Mouse (Mus musculus) gastrocnemius, postnatal 25 days (tissue): ENCODE data around the gene Agr2. TPM values are rescaled to one million over a fixed set of nuclear protein-coding genes. Genes with fewer than 3 reads are reported as not detected.

ENCODE experiments used
- DNase-seq: peaks from one replicate; pipeline ENCODE4 v3.0.0; 2022
- total RNA-seq, 2 experiments: library from RNA; stranded (reverse); gene quantifications; 1 replicate in 1 of 2; 2 replicates in 1 of 2; pipeline ENCODE4 v1.2.3; 2021

The Agr2 gene
- total RNA-seq, 2 experiments from 2014 or later = not detected

- DNase-seq = no peak
Measured at GRCm38 (mm10) chr12:36026126-36026525, 33.4 kb downstream of the Agr2 start.

- no peak for DNase-seq
Measured at GRCm38 (mm10) chr12:36027171-36027570, 34.5 kb downstream of the Agr2 start.

- no peak for DNase-seq
Measured at GRCm38 (mm10) chr12:36028968-36029645, 36.4 kb downstream of the Agr2 start.

GRCm38 (mm10) chr12:36029687-36030086 is 37.0 kb downstream of the Agr2 start:
- no peak for DNase-seq

- no peak for DNase-seq
Measured at GRCm38 (mm10) chr12:36030660-36031363, 38.1 kb downstream of the Agr2 start.

- DNase-seq = no peak
Measured at GRCm38 (mm10) chr12:36032419-36032818, 39.7 kb downstream of the Agr2 start.

GRCm38 (mm10) chr12:36035501-36035900 is 42.8 kb downstream of the Agr2 start:
- DNase-seq = no peak

GRCm38 (mm10) chr12:36036121-36036520 is 43.4 kb downstream of the Agr2 start:
- no peak for DNase-seq

GRCm38 (mm10) chr12:36036776-36037175 is 44.1 kb downstream of the Agr2 start:
- no peak for DNase-seq

GRCm38 (mm10) chr12:36039541-36040084 is 46.9 kb downstream of the Agr2 start:
- DNase-seq = no peak

- no peak for DNase-seq
Measured at GRCm38 (mm10) chr12:36040571-36041280, 48.0 kb downstream of the Agr2 start.

GRCm38 (mm10) chr12:36041281-36041589 is 48.5 kb downstream of the Agr2 start:
- no peak for DNase-seq

GRCm38 (mm10) chr12:36041703-36042347 is 49.1 kb downstream of the Agr2 start:
- DNase-seq = peak; percentile 55

GRCm38 (mm10) chr12:36042348-36042778 is 49.7 kb downstream of the Agr2 start, which contains the start of gene Tspan13:
Gene Tspan13 (minus strand): TSS chr12:36042500.
- peak; percentile 85 for DNase-seq

- DNase-seq = no peak
Measured at GRCm38 (mm10) chr12:36044691-36045090, 52.0 kb downstream of the Agr2 start.

- no peak for DNase-seq
Measured at GRCm38 (mm10) chr12:36046196-36046595, 53.5 kb downstream of the Agr2 start.

- no peak for DNase-seq
Measured at GRCm38 (mm10) chr12:36047593-36047992, 54.9 kb downstream of the Agr2 start.

- no peak for DNase-seq
Measured at GRCm38 (mm10) chr12:36050276-36050675, 57.6 kb downstream of the Agr2 start.
